Mouse (Mus musculus): ENCODE results near the gene Chp2. TPM values are rescaled to one million over a fixed set of nuclear protein-coding genes. Genes with fewer than 3 reads are reported as not detected.
A peak's percentile ranks its signal among the peaks of the same experiment; 100 is the strongest.

Gene Chp2
- polyA plus RNA-seq, 1 experiment from 2014 or later: 0.53 TPM

DNA sequence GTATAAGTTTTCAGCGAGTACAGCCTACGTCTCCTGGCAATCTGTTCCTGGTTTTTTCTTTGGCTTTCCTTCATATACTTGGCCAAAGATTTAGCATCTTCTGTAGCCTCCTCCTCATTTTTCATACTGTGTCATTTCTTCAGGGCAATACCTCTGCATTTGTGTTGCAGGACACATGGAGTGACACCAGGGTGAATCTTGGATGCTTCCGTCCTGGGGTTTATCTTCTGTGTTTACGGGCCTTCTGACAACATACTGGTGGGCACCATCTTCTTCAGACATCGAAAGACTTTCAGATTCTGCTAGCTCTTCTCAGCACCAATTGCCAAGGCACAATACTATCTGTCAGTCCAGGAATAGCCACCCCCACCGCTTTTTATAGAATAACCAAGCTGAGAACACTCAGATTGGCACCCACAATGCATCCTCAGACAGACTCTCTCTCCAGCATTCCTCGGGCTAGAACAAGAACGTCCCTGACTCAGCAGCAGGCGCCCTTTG is 30.1 kb downstream of the Chp2 start:
- ATAC-seq (ENCODE audit: insufficient read depth) (no peak), DNase-seq (no peak)
- 80% methylated on average over 9 of the region's 9 CpGs for WGBS
- Histone ChIP-seq H3K4me2 (no peak overlapping the region), H3K27me3 (ENCODE audit: insufficient read depth, low read length) (no peaks in the 10 kb centered on the region), H3K36me3 (ENCODE audit: insufficient read depth) (no peaks in the 10 kb centered on the region), H3K9me3 (ENCODE audit: low read depth, low read length) (no peaks in the 10 kb centered on the region), H3K4me1 (ENCODE audit: insufficient read depth) (no peaks in the 10 kb centered on the region), H3K4me3 (ENCODE audit: low read depth, low read length) (no peak overlapping the region), H3K27ac (ENCODE audit: low read depth) (no peak overlapping the region), H3K9ac (no peak overlapping the region)
- TF ChIP-seq CTCF (IDR thresholded peaks at IDR 0.05; ENCODE audit: low read depth): no peak

DNA sequence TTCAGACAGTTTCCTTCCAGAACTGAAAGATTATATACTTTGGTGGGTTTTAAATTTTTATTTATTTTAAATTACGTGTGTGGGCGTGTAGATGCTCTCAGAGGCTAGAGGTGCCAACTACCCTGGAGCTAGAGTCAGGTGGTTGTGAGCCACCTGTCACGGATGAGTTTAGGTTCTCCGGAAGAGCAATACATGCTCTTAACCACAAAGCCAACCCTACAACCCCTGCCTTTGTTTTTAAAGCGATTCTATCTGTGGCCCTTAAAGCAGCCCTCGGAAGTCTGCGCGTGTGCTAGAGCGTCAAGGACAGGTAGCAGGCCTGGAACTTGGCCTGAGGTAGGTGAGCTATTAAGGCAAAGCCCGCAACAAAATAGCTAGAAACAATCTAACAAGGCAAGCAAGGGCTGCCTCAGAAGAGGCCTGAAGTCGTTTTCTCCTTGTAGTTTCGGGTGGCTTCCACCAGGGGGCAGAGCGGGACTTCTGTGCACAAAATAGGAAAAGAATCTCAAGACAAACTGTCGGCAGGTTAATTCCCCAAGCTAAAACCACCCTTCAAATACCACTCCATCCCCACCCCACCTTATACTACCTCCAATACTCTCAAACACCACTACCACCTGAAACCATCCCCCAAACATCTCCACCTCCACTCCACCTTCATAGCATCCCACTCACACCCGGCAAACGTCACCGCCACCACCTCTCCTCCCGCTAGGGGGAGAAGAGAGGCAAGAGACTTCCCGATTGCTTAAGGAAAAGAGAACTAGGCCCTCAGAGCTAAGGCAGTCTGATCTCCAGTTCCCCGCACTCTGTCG is 32.1 kb downstream of the Chp2 start:
- H3K4me2 ChIP-seq: 0 out of 2 replicates have a peak overlapping the region, but pooled peaks have one; percentile 8
- WGBS: 27% methylated on average over 21 of the region's 21 CpGs
- H3K9me3 ChIP-seq (ENCODE audit: low read depth, low read length): no peaks in the 10 kb centered on the region
- H3K4me1 ChIP-seq (ENCODE audit: insufficient read depth): no peaks in the 10 kb centered on the region
- no peak overlapping the region for H3K9ac ChIP-seq
- no peaks in the 10 kb centered on the region for H3K27me3 ChIP-seq (ENCODE audit: insufficient read depth, low read length)
- H3K4me3 ChIP-seq (ENCODE audit: low read depth, low read length): no peak overlapping the region
- ATAC-seq (ENCODE audit: insufficient read depth) (peak; percentile 75), DNase-seq (peak; percentile 89)
- TF ChIP-seq CTCF (IDR thresholded peaks at IDR 0.05; ENCODE audit: low read depth): peak; percentile 80
- no peaks in the 10 kb centered on the region for H3K36me3 ChIP-seq (ENCODE audit: insufficient read depth)
- no peak overlapping the region for H3K27ac ChIP-seq (ENCODE audit: low read depth)

DNA sequence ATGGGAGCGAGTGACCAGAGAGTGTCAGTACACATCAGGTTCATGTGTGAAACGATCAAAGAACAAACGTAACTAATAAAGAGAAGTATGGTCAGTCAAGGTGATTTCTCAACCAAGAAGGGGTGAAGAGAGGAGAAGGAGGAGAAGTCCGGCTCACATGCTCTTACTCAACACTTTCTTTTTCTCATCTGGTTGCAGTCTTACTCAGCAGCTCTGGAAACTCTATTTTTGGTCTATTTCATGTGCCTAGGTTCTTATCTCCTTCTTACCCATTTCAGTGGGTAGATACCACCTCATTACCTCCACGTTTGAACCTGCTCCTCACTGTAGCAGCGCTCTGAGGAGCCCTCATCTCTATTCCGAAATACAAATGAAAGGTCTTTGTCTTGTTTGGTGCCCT is 37.4 kb downstream of the Chp2 start:
- Histone ChIP-seq H3K27me3 (ENCODE audit: insufficient read depth, low read length) (no peaks in the 10 kb centered on the region), H3K4me1 (ENCODE audit: insufficient read depth) (no peaks in the 10 kb centered on the region), H3K9ac (no peak overlapping the region), H3K4me3 (ENCODE audit: low read depth, low read length) (no peak overlapping the region), H3K36me3 (ENCODE audit: insufficient read depth) (no peaks in the 10 kb centered on the region), H3K4me2 (no peak overlapping the region), H3K27ac (ENCODE audit: low read depth) (no peak overlapping the region), H3K9me3 (ENCODE audit: low read depth, low read length) (no peaks in the 10 kb centered on the region)
- ATAC-seq (ENCODE audit: insufficient read depth) (no peak), DNase-seq (no peak)
- 74% methylated on average over 7 of the region's 7 CpGs for WGBS
- TF ChIP-seq CTCF (IDR thresholded peaks at IDR 0.05; ENCODE audit: low read depth): no peak

DNA sequence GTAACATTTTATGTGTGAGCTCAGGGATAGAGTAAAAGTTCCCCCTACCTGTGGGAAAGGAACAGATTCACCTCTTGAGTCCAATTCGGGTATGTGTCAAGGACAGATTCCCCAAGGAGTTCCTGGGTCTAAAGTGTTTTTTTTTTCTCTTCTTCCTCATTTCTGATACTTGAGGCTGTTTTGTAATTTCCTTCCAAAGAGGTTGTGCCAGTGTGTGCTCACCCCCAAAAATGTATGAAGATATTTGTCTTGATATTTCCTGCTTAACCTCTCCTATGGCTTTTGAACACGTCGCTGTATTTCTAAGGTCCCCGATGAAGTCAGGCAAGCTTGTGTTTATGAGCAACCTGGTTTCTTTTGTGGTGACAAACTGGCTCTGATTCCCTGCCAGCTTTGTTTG is 39.2 kb downstream of the Chp2 start:
- ATAC-seq (ENCODE audit: insufficient read depth) (no peak), DNase-seq (no peak)
- Histone ChIP-seq H3K9me3 (ENCODE audit: low read depth, low read length) (no peaks in the 10 kb centered on the region), H3K27me3 (ENCODE audit: insufficient read depth, low read length) (no peaks in the 10 kb centered on the region), H3K9ac (no peak overlapping the region), H3K36me3 (ENCODE audit: insufficient read depth) (no peaks in the 10 kb centered on the region), H3K4me1 (ENCODE audit: insufficient read depth) (no peaks in the 10 kb centered on the region), H3K27ac (ENCODE audit: low read depth) (no peak overlapping the region), H3K4me2 (no peak overlapping the region), H3K4me3 (ENCODE audit: low read depth, low read length) (no peak overlapping the region)
- TF ChIP-seq CTCF (IDR thresholded peaks at IDR 0.05; ENCODE audit: low read depth): no peak
- 82% methylated on average over 4 of the region's 4 CpGs for WGBS

DNA sequence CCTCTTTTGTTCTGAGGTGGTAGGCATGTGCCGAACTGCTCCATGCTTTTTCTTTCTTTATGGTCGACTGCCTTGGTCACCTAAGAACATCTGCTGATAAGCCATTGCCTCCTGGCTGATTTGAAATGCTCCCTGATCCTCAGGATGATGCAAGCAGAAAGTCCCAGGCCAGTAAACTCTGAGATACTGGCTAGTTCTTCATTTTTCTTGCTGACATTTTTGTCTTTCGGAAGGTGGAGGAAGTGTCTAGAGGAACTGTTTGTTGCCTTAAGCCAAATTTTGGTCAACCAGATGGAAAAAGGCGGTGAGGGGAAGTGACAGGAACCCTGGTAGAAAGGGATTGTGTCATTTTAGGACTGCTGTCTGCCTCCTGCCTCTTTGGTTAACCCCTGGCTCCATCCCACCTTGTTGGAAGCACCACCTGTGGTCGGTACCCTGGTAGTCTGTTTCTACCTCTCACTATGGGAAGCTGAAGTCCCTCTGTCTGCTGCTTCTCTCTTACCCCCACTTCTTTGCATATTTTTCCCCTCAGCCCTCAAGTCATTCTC is 40.8 kb downstream of the Chp2 start:
- ATAC-seq (ENCODE audit: insufficient read depth): no peak
- DNase-seq: no peak
- H3K4me3 ChIP-seq (ENCODE audit: low read depth, low read length): no peak overlapping the region

DNA sequence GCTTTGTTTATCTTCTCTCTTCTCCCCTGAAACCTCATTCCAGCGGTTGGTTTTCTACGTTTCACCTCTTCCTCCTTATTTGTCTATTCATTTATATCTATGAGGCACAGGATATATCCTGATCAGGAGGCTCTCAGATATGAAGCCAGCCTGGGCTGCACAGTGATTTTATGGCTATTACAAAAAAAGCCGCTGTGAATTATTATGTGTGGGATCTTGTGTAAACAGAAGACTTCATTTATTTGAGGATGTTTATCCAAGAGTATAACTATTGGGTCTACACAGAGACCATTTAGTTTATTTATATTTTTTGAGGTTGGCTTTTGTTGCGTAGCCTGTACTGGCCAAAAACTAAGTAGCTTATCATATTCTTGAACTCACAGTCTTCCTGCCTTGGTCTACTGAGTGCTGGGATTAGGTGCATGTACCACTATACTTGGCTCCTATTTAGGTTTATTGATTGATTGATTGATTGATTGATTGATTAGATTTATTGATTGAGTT is 49.7 kb downstream of the Chp2 start:
- no peaks in the 10 kb centered on the region for H3K27me3 ChIP-seq (ENCODE audit: insufficient read depth, low read length)
- H3K4me2 ChIP-seq: no peak overlapping the region
- ATAC-seq (ENCODE audit: insufficient read depth) (peak; percentile 91), DNase-seq (peak; percentile 90)
- H3K4me1 ChIP-seq (ENCODE audit: insufficient read depth): no peaks in the 10 kb centered on the region
- H3K9ac ChIP-seq: no peak overlapping the region
- H3K4me3 ChIP-seq (ENCODE audit: low read depth, low read length): no peak overlapping the region
- no peak for TF ChIP-seq CTCF (IDR thresholded peaks at IDR 0.05; ENCODE audit: low read depth)
- H3K36me3 ChIP-seq (ENCODE audit: insufficient read depth): no peaks in the 10 kb centered on the region
- H3K9me3 ChIP-seq (ENCODE audit: low read depth, low read length): no peaks in the 10 kb centered on the region
- WGBS: 32% methylated on average over 4 of the region's 4 CpGs
- no peak overlapping the region for H3K27ac ChIP-seq (ENCODE audit: low read depth)

More for the DNA sequence above, 40.8 kb downstream of the Chp2 start:
- H3K9me3 ChIP-seq (ENCODE audit: low read depth, low read length): no peaks in the 10 kb centered on the region
- no peaks in the 10 kb centered on the region for H3K36me3 ChIP-seq (ENCODE audit: insufficient read depth)
- no peak for TF ChIP-seq CTCF (IDR thresholded peaks at IDR 0.05; ENCODE audit: low read depth)
- peak overlapping the region; percentile 12; the same call in 1 of the 2 replicates for H3K27ac ChIP-seq (ENCODE audit: low read depth)
- WGBS: 73% methylated on average over 5 of the region's 5 CpGs
- H3K4me2 ChIP-seq: no peak overlapping the region
- no peak overlapping the region for H3K9ac ChIP-seq
- H3K4me1 ChIP-seq (ENCODE audit: insufficient read depth): no peaks in the 10 kb centered on the region
- H3K27me3 ChIP-seq (ENCODE audit: insufficient read depth, low read length): no peaks in the 10 kb centered on the region

DNA sequence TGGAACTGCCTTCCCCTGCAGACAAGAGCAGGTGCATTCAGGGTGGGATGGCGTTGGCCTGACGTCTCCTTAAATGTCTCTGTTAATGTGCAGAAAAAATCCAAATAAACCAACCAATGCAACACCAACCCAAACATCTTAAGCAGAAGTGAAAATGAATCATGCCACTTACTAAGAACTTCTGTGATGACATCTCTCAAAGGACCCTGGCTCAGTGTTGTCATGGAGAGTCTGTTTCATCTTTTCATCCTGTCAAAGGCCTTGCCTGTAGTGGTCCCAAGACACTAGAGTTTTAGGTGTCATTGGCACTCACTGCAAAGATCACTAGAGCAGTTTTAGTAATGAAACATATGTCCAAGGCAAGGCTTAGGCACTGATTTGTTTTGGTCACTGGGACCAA is 53.0 kb downstream of the Chp2 start:
- Histone ChIP-seq H3K9ac (no peak overlapping the region), H3K27me3 (ENCODE audit: insufficient read depth, low read length) (no peaks in the 10 kb centered on the region), H3K27ac (ENCODE audit: low read depth) (no peak overlapping the region), H3K4me1 (ENCODE audit: insufficient read depth) (no peaks in the 10 kb centered on the region), H3K4me2 (no peak overlapping the region), H3K9me3 (ENCODE audit: low read depth, low read length) (no peaks in the 10 kb centered on the region), H3K4me3 (ENCODE audit: low read depth, low read length) (no peak overlapping the region), H3K36me3 (ENCODE audit: insufficient read depth) (no peaks in the 10 kb centered on the region)
- TF ChIP-seq CTCF (IDR thresholded peaks at IDR 0.05; ENCODE audit: low read depth): no peak
- 73% methylated on average over 2 of the region's 2 CpGs for WGBS
- DNase-seq (no peak), ATAC-seq (ENCODE audit: insufficient read depth) (no peak)

Other genes with a start within 250 kb of the Chp2 start
- 23.1 and 23.2 TPM in 2 replicates for gene Cog7, start 237.8 kb upstream of the Chp2 start, polyA plus RNA-seq (2014; fragmentation: Nextera tagmentation; extraction: Ambion mirVana)
- gene Gga2, start 198.3 kb upstream of the Chp2 start, polyA plus RNA-seq (2014; fragmentation: Nextera tagmentation; extraction: Ambion mirVana): 73.2 and 76.8 TPM in 2 replicates
- gene Ubfd1, start 152.3 kb upstream of the Chp2 start, polyA plus RNA-seq (2014; fragmentation: Nextera tagmentation; extraction: Ambion mirVana): 80.8 and 83.1 TPM in 2 replicates
- gene Ears2, start 152.2 kb upstream of the Chp2 start, polyA plus RNA-seq (2014; fragmentation: Nextera tagmentation; extraction: Ambion mirVana): 16.5 and 17.5 TPM in 2 replicates
- gene Ndufab1, start 117.6 kb upstream of the Chp2 start, polyA plus RNA-seq (2014; fragmentation: Nextera tagmentation; extraction: Ambion mirVana): 620 and 633 TPM in 2 replicates
- gene Palb2, start 86.5 kb upstream of the Chp2 start, polyA plus RNA-seq (2014; fragmentation: Nextera tagmentation; extraction: Ambion mirVana): 20.6 and 20.8 TPM in 2 replicates
- 108 and 119 TPM in 2 replicates for gene Dctn5, start 86.5 kb upstream of the Chp2 start, polyA plus RNA-seq (2014; fragmentation: Nextera tagmentation; extraction: Ambion mirVana)
- gene Plk1, start 60.1 kb upstream of the Chp2 start, polyA plus RNA-seq (2014; fragmentation: Nextera tagmentation; extraction: Ambion mirVana): 141 and 160 TPM in 2 replicates
- gene Ern2, start 33.3 kb upstream of the Chp2 start, polyA plus RNA-seq (2014; fragmentation: Nextera tagmentation; extraction: Ambion mirVana): 0.16 TPM in 1 of 2 replicates, not detected in the other
- gene Prkcb, start 69.3 kb downstream of the Chp2 start, polyA plus RNA-seq (2014; fragmentation: Nextera tagmentation; extraction: Ambion mirVana): 7.5 and 9.7 TPM in 2 replicates